Mouse (Mus musculus) kidney, embryonic 14.5 days (tissue): ENCODE data around the gene Il17rc. TPM values are rescaled to one million over a fixed set of nuclear protein-coding genes. Genes with fewer than 3 reads are reported as not detected.

ENCODE experiments used
- ATAC-seq: fragments of 200-750 bp; cut with Nextera tagmentation; 2 replicates; pipeline ENCODE4 v1.8.0; 2017; ENCODE audit warnings: moderate number of reproducible peaks, mild to moderate bottlenecking, moderate TSS enrichment, moderate library complexity; ENCODE audit not compliant: low FRiP score, low TSS enrichment
- H3K27ac ChIP-seq: fragments of 300-500 bp; sonication (generic); 2 replicates; pipeline ENCODE4 v1.5.1; 2014; ENCODE audit warnings: low read depth, mild to moderate bottlenecking, low read length, moderate library complexity, mixed read lengths
- H3K27me3 ChIP-seq: fragments of 300-500 bp; sonication (generic); 2 replicates; pipeline ENCODE4 v1.6.1; 2014; ENCODE audit warnings: mild to moderate bottlenecking, low read length; ENCODE audit not compliant: control insufficient read depth, insufficient read depth
- H3K36me3 ChIP-seq: fragments of 300-500 bp; sonication (generic); 2 replicates; pipeline ENCODE4 v1.6.1; 2014; ENCODE audit warnings: low read length, mixed read lengths; ENCODE audit not compliant: control insufficient read depth, insufficient read depth
- H3K4me1 ChIP-seq: fragments of 300-500 bp; sonication (generic); 2 replicates; pipeline ENCODE4 v1.6.1; 2014; ENCODE audit warnings: low read length, mixed read lengths; ENCODE audit not compliant: control insufficient read depth, insufficient read depth
- H3K4me2 ChIP-seq: fragments of 300-500 bp; sonication (generic); replicated peaks from 2 replicates; pipeline ENCODE4 v1.6.1; 2014; ENCODE audit warnings: low read depth, mild to moderate bottlenecking, low read length
- H3K4me3 ChIP-seq: fragments of 300-500 bp; sonication (generic); 2 replicates; pipeline ENCODE4 v1.5.1; 2014; ENCODE audit warnings: mild to moderate bottlenecking, low read length
- H3K9ac ChIP-seq: fragments of 300-500 bp; sonication (generic); 2 replicates; pipeline ENCODE4 v1.6.1; 2014; ENCODE audit warnings: low read depth, mild to moderate bottlenecking, low read length, moderate library complexity
- H3K9me3 ChIP-seq: fragments of 300-500 bp; sonication (generic); 2 replicates; pipeline ENCODE4 v1.6.1; 2016; ENCODE audit warnings: low read length; ENCODE audit not compliant: control insufficient read depth
- WGBS: fragments of 180-500 bp; shearing (Covaris S2); extraction: QIAGEN DNeasy Blood & Tissue Kit; methylation state at CpG from one replicate; pipeline ENCODE4 v1.1.7; 2014; 5-methylcytosine and 5-hydroxymethylcytosine counted together
- polyA plus RNA-seq: library from polyadenylated mRNA; unstranded; fragments of >200 nt; fragmentation: Nextera tagmentation; extraction: Ambion mirVana; gene quantifications from 2 replicates; pipeline ENCODE4 v1.2.1, GENCODE M21; 2014

Gene Il17rc
- polyA plus RNA-seq, 1 experiment from 2014 or later, result 9.5 TPM

GRCm38 (mm10) chr6:113508947-113509280 lies 37.7 kb downstream of the Il17rc start:
- H3K27me3 ChIP-seq, result no peaks in the 10 kb centered on the region
- ATAC-seq, result no peak
- no peaks in the 10 kb centered on the region for H3K4me1 ChIP-seq

GRCm38 (mm10) chr6:113513944-113514343 lies 42.7 kb downstream of the Il17rc start:
- Histone ChIP-seq H3K27ac (no peak overlapping the region), H3K9ac (no peak overlapping the region), H3K4me2 (no peak overlapping the region), H3K36me3 (peaks cover 56% of the 10 kb centered on the region), H3K9me3 (no peaks in the 10 kb centered on the region), H3K4me3 (no peak overlapping the region), H3K27me3 (no peaks in the 10 kb centered on the region), H3K4me1 (no peaks in the 10 kb centered on the region)
- 94% methylated on average over 6 of the region's 6 CpGs for WGBS
- ATAC-seq, result no peak

More at GRCm38 (mm10) chr6:113508947-113509280, 37.7 kb downstream of the Il17rc start:
- no peaks in the 10 kb centered on the region for H3K9me3 ChIP-seq
- no peak overlapping the region for H3K9ac ChIP-seq
- no peak overlapping the region for H3K4me2 ChIP-seq
- H3K36me3 ChIP-seq, result peaks cover 7% of the 10 kb centered on the region; the same call in 1 of the 2 replicates
- no peak overlapping the region for H3K27ac ChIP-seq
- WGBS, result 49% methylated on average over 5 of the region's 5 CpGs
- H3K4me3 ChIP-seq, result no peak overlapping the region

GRCm38 (mm10) chr6:113514600-113514999 lies 43.4 kb downstream of the Il17rc start:
- Histone ChIP-seq H3K9me3 (no peaks in the 10 kb centered on the region), H3K4me3 (no peak overlapping the region), H3K27ac (no peak overlapping the region), H3K27me3 (no peaks in the 10 kb centered on the region), H3K9ac (no peak overlapping the region), H3K36me3 (peaks cover 63% of the 10 kb centered on the region), H3K4me1 (no peaks in the 10 kb centered on the region), H3K4me2 (no peak overlapping the region)
- WGBS, result 96% methylated on average over 3 of the region's 3 CpGs
- ATAC-seq, result no peak

- Histone ChIP-seq H3K4me1 (no peaks in the 10 kb centered on the region), H3K9ac (no peak overlapping the region), H3K9me3 (no peaks in the 10 kb centered on the region), H3K27ac (no peak overlapping the region), H3K27me3 (no peaks in the 10 kb centered on the region), H3K4me2 (no peak overlapping the region), H3K36me3 (peaks cover 91% of the 10 kb centered on the region), H3K4me3 (no peak overlapping the region)
- no peak for ATAC-seq
- 95% methylated on average over 8 of the region's 8 CpGs for WGBS
Observed at GRCm38 (mm10) chr6:113517434-113518080, 46.3 kb downstream of the Il17rc start.

DNA sequence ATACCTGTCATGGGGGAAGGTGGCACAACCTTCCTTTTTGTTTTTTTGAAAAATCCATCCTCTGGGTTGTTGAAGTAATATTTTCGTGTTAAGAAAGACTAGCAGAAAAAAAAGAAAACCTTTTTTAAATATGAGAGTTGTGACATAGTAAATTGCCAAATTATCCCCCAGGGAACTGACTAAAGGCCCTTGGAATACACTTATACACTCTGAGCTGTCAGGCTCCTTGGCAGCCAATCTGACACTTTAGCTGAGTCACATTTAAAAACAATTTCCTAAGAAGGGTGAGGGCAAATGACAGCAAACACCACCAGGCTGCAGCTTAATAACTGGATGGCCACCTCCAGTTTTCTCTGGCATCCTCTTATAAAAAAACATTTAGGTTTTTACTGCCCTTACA lies 51.1 kb downstream of the Il17rc start:
- Histone ChIP-seq H3K9ac (no peak overlapping the region), H3K27ac (no peak overlapping the region), H3K27me3 (no peaks in the 10 kb centered on the region), H3K9me3 (no peaks in the 10 kb centered on the region), H3K36me3 (peaks cover 61% of the 10 kb centered on the region), H3K4me2 (no peak overlapping the region), H3K4me1 (no peaks in the 10 kb centered on the region), H3K4me3 (no peak overlapping the region)
- ATAC-seq, result no peak
- WGBS, result 74% methylated on average over 1 of the region's 1 CpGs

- H3K4me2 ChIP-seq, result no peak overlapping the region
- no peaks in the 10 kb centered on the region for H3K27me3 ChIP-seq
- WGBS, result 90% methylated on average over 8 of the region's 8 CpGs
- no peak overlapping the region for H3K4me3 ChIP-seq
- peaks cover 50% of the 10 kb centered on the region for H3K36me3 ChIP-seq
- no peak for ATAC-seq
- no peak overlapping the region for H3K9ac ChIP-seq
- no peaks in the 10 kb centered on the region for H3K4me1 ChIP-seq
- no peaks in the 10 kb centered on the region for H3K9me3 ChIP-seq
- no peak overlapping the region for H3K27ac ChIP-seq
Observed at GRCm38 (mm10) chr6:113523420-113523819, 52.2 kb downstream of the Il17rc start.

DNA sequence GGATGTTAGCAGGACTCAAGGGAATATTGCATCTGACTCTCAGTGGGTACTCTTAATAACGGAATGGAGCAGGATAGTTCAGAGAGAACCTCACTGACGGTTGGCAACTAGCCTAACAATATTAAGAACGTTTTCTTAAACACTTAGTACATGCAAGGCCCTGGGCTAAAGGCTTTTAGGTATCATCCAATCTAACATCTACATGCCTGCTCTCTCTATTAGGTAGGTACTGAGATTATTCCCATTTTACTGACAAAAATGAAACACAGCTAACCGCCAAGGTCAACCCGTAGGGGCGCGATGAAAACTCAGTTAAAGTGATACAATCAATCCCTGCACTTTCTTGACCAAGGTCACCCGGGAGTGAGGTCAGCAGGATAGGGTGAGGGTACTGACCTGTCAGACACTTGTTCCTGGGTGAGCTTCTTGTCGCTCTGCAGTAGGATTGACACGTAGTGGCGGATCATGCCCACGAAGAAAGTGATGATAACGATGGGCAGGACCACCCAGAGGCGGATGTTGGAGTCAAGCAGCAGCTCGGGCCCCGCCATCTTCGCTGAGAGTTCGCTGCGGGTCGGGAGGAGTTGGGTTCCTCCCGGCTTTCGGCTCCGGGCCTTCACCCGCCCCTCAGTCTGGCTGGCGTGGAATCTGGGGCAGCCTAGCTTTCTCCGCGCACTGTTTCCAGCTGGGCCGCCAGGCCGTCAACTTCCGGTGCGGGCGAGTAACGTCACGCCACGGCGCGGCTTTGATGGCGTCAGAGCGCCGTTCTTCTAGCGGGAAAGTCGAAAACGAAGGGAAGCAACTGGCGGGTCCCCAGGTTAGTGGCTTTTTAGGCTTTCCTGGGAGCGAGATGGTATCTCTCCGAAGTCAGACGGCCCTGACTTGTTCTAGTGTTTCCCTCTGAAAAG lies 60.0 kb downstream of the Il17rc start, which contains the start of the genes Emc3 and Fancd2:
Gene Emc3 (minus strand): TSS at position 721 of the 908 bp plus-strand sequence.
Gene Fancd2 (plus strand): TSS at position 751 of the 908 bp plus-strand sequence.
- Histone ChIP-seq H3K27me3 (no peaks in the 10 kb centered on the region), H3K27ac (no peak within 1 kb of the TSS; the same call in 1 of the 2 replicates), H3K4me3 (peak within 1 kb of the TSS; percentile 93), H3K4me1 (peaks cover 9% of the 10 kb centered on the region; the same call in 1 of the 2 replicates), H3K9ac (peak within 1 kb of the TSS; percentile 89), H3K9me3 (no peaks in the 10 kb centered on the region), H3K4me2 (peak within 1 kb of the TSS; percentile 70), H3K36me3 (no peaks in the 10 kb centered on the region; the same call in 1 of the 2 replicates)
- ATAC-seq, result peak; percentile 96
- WGBS, result under 1% methylated on average over 47 of the region's 47 CpGs

DNA sequence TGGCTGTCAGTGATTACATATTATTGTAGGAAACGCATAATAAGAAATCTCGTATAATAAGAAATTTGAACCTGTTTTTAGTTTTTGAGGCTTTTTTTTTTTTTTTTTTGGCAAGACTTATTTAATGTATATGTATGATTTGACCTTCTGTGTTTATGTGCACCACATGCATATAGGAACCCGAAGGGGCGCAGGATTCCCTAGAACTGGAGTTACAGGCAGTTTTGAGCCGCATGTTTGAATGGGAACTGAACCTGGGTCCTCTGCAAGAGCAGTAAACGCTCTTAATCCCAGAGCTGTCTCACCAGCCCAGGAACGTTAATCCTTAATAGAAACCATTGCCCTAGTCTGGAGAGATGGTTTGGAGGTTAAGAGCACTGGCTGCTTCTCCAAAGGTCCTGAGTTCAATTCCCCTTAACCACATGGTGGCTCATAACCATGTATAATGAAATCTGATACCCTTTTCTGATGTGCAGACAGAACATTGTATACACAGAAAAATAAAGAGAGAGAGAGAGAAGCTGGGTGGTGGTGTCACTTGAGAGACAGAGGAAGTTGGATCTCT lies 60.7 kb downstream of the Il17rc start:
- Histone ChIP-seq H3K27ac (no peak overlapping the region), H3K4me2 (peak overlapping the region; percentile 70), H3K4me3 (peak overlapping the region; percentile 93), H3K4me1 (peaks cover 9% of the 10 kb centered on the region; the same call in 1 of the 2 replicates), H3K9ac (peak overlapping the region; percentile 89), H3K36me3 (peaks cover 2% of the 10 kb centered on the region; the same call in 1 of the 2 replicates), H3K9me3 (no peaks in the 10 kb centered on the region), H3K27me3 (no peaks in the 10 kb centered on the region)
- 8% methylated on average over 7 of the region's 7 CpGs for WGBS
- ATAC-seq, result no peak
